Mouse (Mus musculus): ENCODE results near the gene Sars.

Gene Sars

GRCm38 (mm10) chr3:108444698-108445365 is at the start of gene Sars:
Gene Sars (minus strand): TSS chr3:108445209.
- peak; percentile 86 to 88 for DNase-seq (ENCODE audit: low spot score in 2 of 2)

- peak in 1 of 2 experiments; percentile 11 for DNase-seq (ENCODE audit: low spot score in 2 of 2)
Observed at GRCm38 (mm10) chr3:108489968-108490367, 45.0 kb upstream of the Sars start.

- no peak for DNase-seq (ENCODE audit: low spot score in 2 of 2)
Observed at GRCm38 (mm10) chr3:108484749-108485148, 39.7 kb upstream of the Sars start.

GRCm38 (mm10) chr3:108478800-108479199 is 33.8 kb upstream of the Sars start:
- DNase-seq (ENCODE audit: low spot score in 2 of 2), result no peak

- no peak for DNase-seq (ENCODE audit: low spot score in 2 of 2)
Observed at GRCm38 (mm10) chr3:108476761-108477619, 32.0 kb upstream of the Sars start.

GRCm38 (mm10) chr3:108475496-108475895 is 30.5 kb upstream of the Sars start:
- no peak for DNase-seq (ENCODE audit: low spot score in 2 of 2)

- no peak for DNase-seq (ENCODE audit: low spot score in 2 of 2)
Observed at GRCm38 (mm10) chr3:108474969-108475368, 30.0 kb upstream of the Sars start.

- no peak for DNase-seq (ENCODE audit: low spot score in 2 of 2)
Observed at GRCm38 (mm10) chr3:108467760-108468159, 22.8 kb upstream of the Sars start.

- DNase-seq (ENCODE audit: low spot score in 2 of 2), result peak; percentile 19 to 50
Observed at GRCm38 (mm10) chr3:108466425-108466824, 21.4 kb upstream of the Sars start.

GRCm38 (mm10) chr3:108458866-108459265 is 13.9 kb upstream of the Sars start:
- DNase-seq (ENCODE audit: low spot score in 2 of 2), result peak; percentile 46 to 62

- peak in 1 of 2 experiments; percentile 4 for DNase-seq (ENCODE audit: low spot score in 2 of 2)
Observed at GRCm38 (mm10) chr3:108458380-108458779, 13.4 kb upstream of the Sars start.

- no peak for DNase-seq (ENCODE audit: low spot score in 2 of 2)
Observed at GRCm38 (mm10) chr3:108454172-108454571, 9.2 kb upstream of the Sars start.

- no peak for DNase-seq (ENCODE audit: low spot score in 2 of 2)
Observed at GRCm38 (mm10) chr3:108451969-108452368, 7.0 kb upstream of the Sars start.

GRCm38 (mm10) chr3:108445366-108445705 is 327 bp upstream of the Sars start:
- DNase-seq (ENCODE audit: low spot score in 2 of 2), result no peak

GRCm38 (mm10) chr3:108444029-108444428 is 980 bp downstream of the Sars start:
- peak; percentile 63 to 71 for DNase-seq (ENCODE audit: low spot score in 2 of 2)

GRCm38 (mm10) chr3:108436380-108436714 is 8.7 kb downstream of the Sars start:
- no peak for DNase-seq (ENCODE audit: low spot score in 2 of 2)

GRCm38 (mm10) chr3:108435701-108436379 is 9.2 kb downstream of the Sars start:
- no peak for DNase-seq (ENCODE audit: low spot score in 2 of 2)

GRCm38 (mm10) chr3:108433881-108434495 is 11.0 kb downstream of the Sars start:
- DNase-seq (ENCODE audit: low spot score in 2 of 2), result no peak

- no peak for DNase-seq (ENCODE audit: low spot score in 2 of 2)
Observed at GRCm38 (mm10) chr3:108433188-108433880, 11.7 kb downstream of the Sars start.

- no peak for DNase-seq (ENCODE audit: low spot score in 2 of 2)
Observed at GRCm38 (mm10) chr3:108432542-108433187, 12.3 kb downstream of the Sars start.

GRCm38 (mm10) chr3:108425624-108426018 is 19.4 kb downstream of the Sars start:
- no peak for DNase-seq (ENCODE audit: low spot score in 2 of 2)

Measured in natural killer cell, adult 2 months (primary cell).